Mouse (Mus musculus): ENCODE data around the gene Jarid2.
A peak's percentile ranks its signal among the peaks of the same experiment; 100 is the strongest.

Jarid2 gene

GRCm38 (mm10) chr13:44728145-44728880 is 961 bp upstream of the Jarid2 start:
- no peak for DNase-seq (ENCODE audit: extremely low spot score)

DNA sequence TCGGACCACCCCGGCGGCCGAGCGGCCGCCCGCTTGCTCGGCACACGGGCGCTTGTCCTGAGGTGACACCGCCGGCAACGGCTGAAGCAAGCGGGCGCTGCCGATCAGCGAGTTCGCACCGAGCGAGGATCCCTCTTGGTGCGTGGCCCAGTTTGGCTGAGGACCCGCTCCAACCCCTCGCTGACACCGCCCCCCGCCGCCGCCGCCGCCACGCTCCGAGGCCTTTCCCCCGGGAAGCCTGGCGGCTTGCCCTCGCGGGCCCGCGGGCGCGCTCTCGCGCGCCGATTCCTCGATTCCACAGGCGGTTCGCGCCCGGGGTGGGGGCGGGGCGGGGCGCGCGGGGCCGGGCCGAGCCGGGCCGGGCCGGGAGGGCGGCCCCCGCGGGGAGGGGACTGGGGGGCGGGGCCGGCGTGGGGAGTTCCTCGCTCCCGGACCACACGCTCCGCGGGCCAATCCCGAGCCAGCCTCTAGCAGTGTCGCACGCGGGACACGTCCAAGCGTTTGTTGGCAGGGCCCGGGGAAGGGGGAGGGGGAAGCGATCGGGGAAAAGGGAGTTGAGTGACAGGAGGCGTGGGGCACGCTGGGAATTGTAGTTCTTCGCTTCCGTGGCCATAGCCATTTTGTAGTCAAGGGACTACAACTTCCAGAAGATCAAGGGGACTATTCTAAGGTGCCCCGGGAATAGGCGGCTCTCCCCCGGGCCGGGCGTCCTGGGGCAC is 1.0 kb downstream of the Jarid2 start:
- peak; percentile 99 for DNase-seq (ENCODE audit: extremely low spot score)

GRCm38 (mm10) chr13:44730939-44731551 is 1.8 kb downstream of the Jarid2 start:
- peak; percentile 96 for DNase-seq (ENCODE audit: extremely low spot score)

GRCm38 (mm10) chr13:44731727-44732441 is 2.6 kb downstream of the Jarid2 start:
- DNase-seq (ENCODE audit: extremely low spot score), result no peak

DNA sequence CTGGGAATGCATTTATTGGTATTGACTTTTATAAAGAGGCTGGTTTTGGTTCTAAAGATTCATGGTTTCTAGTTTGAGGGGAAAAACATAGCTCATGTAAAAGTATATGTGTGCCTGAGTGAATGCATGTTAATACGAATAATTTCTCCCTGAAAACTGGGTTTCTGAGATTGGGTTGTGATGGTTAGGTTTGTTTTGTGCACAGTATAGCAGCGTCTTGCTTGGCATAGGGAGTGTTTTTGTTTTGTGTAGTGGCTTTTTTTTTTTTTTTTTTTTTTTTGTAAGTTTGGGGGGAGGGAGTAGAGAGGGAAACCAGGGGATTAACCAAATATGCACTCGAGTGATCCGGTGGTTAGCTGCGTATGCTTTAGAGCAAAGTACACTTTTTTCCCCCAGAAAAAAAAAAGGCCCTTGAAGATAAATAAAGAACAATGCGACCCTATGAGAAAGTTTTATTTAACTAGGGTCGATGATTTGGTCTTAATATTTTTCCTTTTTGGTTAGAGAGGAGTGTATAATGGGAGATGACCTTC is 3.2 kb downstream of the Jarid2 start:
- DNase-seq (ENCODE audit: extremely low spot score), result no peak

GRCm38 (mm10) chr13:44733036-44733372 is 3.7 kb downstream of the Jarid2 start:
- no peak for DNase-seq (ENCODE audit: extremely low spot score)

DNA sequence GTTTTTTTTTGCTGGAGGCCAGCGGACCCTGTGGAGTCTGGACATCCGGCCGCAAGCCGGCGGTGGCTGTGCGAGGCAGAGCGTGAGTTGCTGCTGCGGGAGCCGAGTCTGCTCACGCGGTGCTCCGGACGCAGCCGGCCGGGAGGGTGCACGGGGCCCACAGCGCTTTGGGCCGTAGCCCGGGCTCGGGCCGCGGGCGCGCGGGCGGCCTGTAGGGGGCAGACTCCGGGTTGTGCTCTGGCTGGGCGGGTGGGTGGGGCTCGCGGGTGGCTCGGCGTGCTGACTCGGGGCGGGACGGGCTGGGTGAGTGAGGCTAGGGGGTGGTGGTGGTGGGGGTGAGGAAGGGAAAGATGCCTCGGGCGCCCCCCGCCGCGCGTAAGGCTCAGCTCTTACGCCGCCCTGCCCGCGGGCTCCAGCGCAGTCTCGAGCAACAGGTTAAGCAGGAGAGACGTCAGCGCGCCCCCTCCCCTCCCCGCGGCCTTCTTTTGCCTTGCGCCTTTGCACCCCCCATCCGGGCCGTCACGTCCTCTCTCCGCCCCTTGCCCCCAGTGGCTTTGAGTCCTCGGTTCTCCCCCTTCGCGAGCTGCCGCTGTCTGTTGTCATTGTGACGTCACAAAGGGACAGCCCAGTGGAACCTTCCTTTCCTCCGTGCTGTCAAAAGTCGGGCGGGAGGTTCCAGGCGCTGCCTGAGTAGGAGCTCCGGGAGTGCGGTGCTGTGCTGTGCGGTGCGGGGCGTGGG is 4.3 kb downstream of the Jarid2 start:
- peak; percentile 89 for DNase-seq (ENCODE audit: extremely low spot score)

DNA sequence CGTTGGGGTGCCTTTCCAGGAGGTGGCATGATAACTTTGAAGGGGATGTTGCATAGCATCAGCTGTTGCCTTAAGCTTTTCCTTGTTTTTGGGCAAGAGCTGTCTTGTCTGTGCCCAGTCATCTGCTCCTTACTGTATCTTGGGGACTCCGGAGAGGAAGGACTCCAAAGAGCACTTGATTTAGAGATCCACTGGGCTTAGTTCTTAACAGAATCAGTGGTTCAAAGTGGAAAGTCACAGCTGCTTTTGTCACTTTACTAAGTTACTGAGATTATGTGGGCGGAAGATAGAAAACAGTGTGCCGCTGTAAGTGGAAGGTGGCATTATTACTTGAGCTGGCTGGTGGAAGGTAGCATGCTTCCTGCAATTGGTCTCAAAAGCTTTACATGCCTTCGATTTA is 5.2 kb downstream of the Jarid2 start:
- DNase-seq (ENCODE audit: extremely low spot score), result no peak

- DNase-seq (ENCODE audit: extremely low spot score), result no peak
These were observed 5.9 kb downstream of the Jarid2 start for GRCm38 (mm10) chr13:44735088-44735690.

- no peak for DNase-seq (ENCODE audit: extremely low spot score)
These were observed 8.0 kb downstream of the Jarid2 start for GRCm38 (mm10) chr13:44737297-44737696.

GRCm38 (mm10) chr13:44751780-44752179 is 22.5 kb downstream of the Jarid2 start:
- DNase-seq (ENCODE audit: extremely low spot score), result no peak

DNA sequence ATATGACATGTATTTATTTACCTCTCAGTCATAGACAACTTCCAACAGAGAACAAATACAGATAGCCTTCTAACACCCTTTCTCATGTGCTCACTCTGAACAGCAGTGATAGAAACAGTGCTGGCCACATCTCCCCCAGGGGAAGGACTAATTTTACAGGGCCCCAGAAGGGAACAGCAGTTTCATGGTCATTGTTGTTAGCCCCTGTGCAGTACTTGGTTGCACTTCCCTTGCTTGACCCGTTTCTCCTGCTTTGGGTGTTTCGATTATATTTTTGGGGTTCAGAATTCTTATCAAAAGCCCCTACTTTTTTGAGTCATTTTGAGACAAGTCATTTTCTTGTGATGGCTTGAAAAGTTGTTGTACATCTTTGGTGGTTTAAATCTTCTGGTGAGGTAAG is 23.9 kb downstream of the Jarid2 start:
- DNase-seq (ENCODE audit: extremely low spot score), result no peak

- peak; percentile 39 for DNase-seq (ENCODE audit: extremely low spot score)
These were observed 26.2 kb downstream of the Jarid2 start for GRCm38 (mm10) chr13:44755434-44755833.

DNA sequence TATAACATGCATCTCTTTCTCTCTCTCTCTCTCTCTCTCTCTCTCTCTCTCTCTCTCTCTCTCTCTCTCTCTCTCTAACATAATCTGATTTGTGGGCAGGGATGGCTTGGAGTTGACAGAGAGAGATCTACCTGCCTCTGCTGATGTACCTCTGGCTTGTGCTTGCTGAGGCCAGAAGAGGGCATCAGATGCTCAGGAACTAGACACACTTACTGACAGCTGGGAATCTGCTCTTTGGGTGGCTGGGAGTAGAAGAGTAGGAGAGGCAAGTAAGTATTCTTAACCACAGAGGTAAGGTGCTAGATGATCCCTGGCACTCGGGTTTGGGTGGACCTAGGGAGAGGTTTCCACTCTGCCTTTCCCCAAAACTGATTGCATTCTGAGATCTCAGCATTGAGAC is 29.5 kb downstream of the Jarid2 start:
- no peak for DNase-seq (ENCODE audit: extremely low spot score)

GRCm38 (mm10) chr13:44760761-44761160 is 31.5 kb downstream of the Jarid2 start:
- DNase-seq (ENCODE audit: extremely low spot score), result no peak

DNA sequence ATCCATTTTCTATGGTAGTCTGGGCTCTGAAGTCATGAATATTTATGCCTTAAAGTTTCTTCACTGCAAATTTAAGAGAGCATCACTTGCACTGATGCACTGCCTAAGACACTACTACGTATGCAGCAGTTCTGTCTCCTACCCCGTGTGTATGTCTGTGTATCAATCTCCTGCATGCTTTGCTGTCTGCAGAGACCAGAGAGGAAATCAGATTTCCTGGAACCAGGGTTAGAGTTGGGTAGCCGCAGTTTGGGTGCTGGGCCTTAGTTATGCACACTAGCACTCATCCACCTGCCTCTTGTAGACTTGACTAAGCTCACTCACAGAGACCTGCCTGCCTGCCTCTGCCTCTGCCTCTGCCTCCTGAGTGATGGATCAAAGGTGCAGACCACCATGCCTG is 33.8 kb downstream of the Jarid2 start:
- DNase-seq (ENCODE audit: extremely low spot score), result no peak

- no peak for DNase-seq (ENCODE audit: extremely low spot score)
These were observed 38.5 kb downstream of the Jarid2 start for GRCm38 (mm10) chr13:44767751-44768150.

DNA sequence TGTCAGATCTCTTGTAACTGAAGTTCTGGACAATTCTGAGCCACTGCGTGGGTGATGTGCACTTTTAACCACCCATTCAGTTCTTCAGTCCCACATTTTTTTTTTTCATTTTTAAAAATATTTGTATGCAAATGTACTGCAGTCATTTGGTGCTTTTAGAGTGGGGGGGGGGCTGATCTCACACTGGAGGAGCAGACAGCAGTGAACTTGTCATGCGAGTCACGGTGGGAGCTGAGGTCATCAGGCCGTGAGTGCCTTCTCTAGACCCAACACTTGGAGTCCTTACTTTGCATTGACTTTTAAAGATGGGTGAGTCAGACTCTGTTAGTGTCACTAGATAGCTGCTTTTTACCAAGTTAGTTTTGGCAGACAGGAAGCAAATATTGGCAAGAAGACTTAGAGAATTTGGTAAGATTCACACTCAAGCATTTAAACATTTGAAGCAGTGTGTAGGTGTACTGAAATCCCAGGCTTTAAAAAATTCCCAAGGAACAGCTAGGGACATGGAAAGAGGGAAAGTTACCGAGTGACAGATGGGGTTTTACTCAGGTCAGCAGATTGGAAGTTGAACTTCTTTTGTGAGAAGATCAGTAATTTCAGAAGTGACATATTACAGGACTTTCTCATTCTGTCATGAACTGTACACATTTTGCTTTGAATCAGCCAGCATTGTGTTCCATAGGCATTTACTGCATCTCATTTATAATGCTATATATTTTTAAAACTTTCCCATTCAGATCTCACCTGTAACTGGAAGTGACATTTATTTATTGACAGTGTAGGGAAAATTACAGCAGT is 41.7 kb downstream of the Jarid2 start:
- no peak for DNase-seq (ENCODE audit: extremely low spot score)

DNA sequence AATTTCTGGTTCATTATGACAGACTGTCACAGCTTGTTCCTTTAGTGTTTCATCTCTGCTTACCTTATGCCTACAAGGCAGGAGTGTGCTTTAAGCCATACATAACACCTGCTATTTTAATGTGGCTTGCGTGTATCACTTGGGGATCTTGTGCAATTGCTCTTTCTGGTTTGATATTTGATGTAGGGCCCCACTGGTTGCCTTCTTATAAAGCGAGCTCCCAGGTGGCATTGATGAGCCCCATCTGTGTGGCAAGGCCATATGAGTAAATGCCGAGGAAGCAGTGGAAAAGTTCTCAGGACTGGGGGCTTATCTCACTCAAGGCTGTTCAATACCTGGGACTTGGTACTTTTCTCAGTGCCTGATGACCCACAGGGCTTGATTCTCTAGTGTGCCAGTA is 43.5 kb downstream of the Jarid2 start:
- no peak for DNase-seq (ENCODE audit: extremely low spot score)

DNA sequence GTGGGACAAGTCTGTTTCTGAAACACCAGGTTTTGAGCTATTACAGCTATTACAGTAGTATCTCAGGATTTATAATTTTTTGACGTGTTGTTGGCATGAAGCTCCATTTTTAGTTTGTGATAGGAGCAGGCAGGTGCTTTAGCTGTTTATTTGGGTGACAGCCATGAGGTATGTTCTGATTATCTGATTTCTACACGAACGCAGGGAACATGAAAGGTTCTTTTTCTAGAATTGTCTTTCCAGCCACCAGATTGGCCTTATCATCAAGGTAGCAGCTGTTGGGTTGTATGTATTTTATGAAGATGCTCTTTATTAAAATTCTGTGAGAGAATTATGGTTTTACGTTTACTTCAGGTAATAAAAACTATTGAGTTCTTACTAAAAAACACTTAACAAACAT is 45.1 kb downstream of the Jarid2 start:
- DNase-seq (ENCODE audit: extremely low spot score), result no peak
